8 mouse cellular contexts compared by ENCODE assay signal in genomic region chr2:26930390-26930789, GRCm38 (mm10). TPM values are rescaled to one million over a fixed set of nuclear protein-coding genes. Genes with fewer than 3 reads are reported as not detected.
DNase-seq lines count a peak whose midpoint lies in the region; ATAC-seq lines count a peak whose summit lies in the region.

No protein-coding gene starts in this region.

- no peak overlapping the region for H3K9ac ChIP-seq in kidney, embryonic 14.5 days (ENCODE audit: low read depth, low read length)
- no peak overlapping the region for H3K9ac ChIP-seq in hindbrain, embryonic 14.5 days

- no peak overlapping the region for H3K4me3 ChIP-seq in kidney, embryonic 14.5 days (ENCODE audit: low read length)
- H3K4me3 ChIP-seq in hindbrain, embryonic 14.5 days (replicated peaks; ENCODE audit: low read length), result no peak overlapping the region
- peak overlapping the region; percentile 18; the same call in 1 of the 2 replicates for H3K4me3 ChIP-seq in limb, embryonic 10.5 days

- H3K4me2 ChIP-seq in kidney, embryonic 14.5 days (replicated peaks; ENCODE audit: low read depth, low read length), result no peak overlapping the region
- H3K4me2 ChIP-seq in hindbrain, embryonic 14.5 days (replicated peaks), result no peak overlapping the region

- H3K9me3 ChIP-seq in kidney, embryonic 14.5 days (ENCODE audit: control insufficient read depth, low read length), result no peaks in the 10 kb centered on the region
- H3K9me3 ChIP-seq in hindbrain, embryonic 14.5 days (ENCODE audit: control insufficient read depth, low read length), result no peaks in the 10 kb centered on the region
- no peaks in the 10 kb centered on the region for H3K9me3 ChIP-seq in limb, embryonic 10.5 days (replicated peaks)

- peaks cover 17% of the 10 kb centered on the region; the same call in 1 of the 2 replicates for H3K4me1 ChIP-seq in kidney, embryonic 14.5 days (ENCODE audit: control insufficient read depth, insufficient read depth, low read length)
- H3K4me1 ChIP-seq in hindbrain, embryonic 14.5 days (replicated peaks; ENCODE audit: control insufficient read depth, insufficient read depth, low read length), result peaks cover 17% of the 10 kb centered on the region
- H3K4me1 ChIP-seq in limb, embryonic 10.5 days, result peaks cover 43% of the 10 kb centered on the region

- H3K27ac ChIP-seq in kidney, embryonic 14.5 days (ENCODE audit: low read depth, low read length), result no peak overlapping the region
- H3K27ac ChIP-seq in hindbrain, embryonic 14.5 days, result no peak overlapping the region
- no peak overlapping the region for H3K27ac ChIP-seq in limb, embryonic 10.5 days

- ATAC-seq in kidney, embryonic 14.5 days (ENCODE audit: low FRiP score, low TSS enrichment), result no peak
- no peak for ATAC-seq in hindbrain, embryonic 14.5 days (ENCODE audit: low FRiP score)

- 52% methylated on average over 1 of the region's 1 CpGs for WGBS in kidney, embryonic 14.5 days
- WGBS in hindbrain, embryonic 14.5 days, result 33% methylated on average over 1 of the region's 1 CpGs
- 57% methylated on average over 1 of the region's 1 CpGs for WGBS in limb, embryonic 10.5 days

- peak; percentile 66 for DNase-seq in kidney, adult 18-20 months
- DNase-seq in R1 (ENCODE audit: low read depth, low spot score), result peak; percentile 86
- peak; percentile 70 to 81 for DNase-seq in cerebellum, postnatal 36 days
- DNase-seq in hindbrain, embryonic 14.5 days (ENCODE audit: low spot score), result peak; percentile 63
- no peak for DNase-seq in limb, embryonic 10.5 days (ENCODE audit: low spot score)
- peak; percentile 87 for DNase-seq in naive thymus-derived CD4-positive, alpha-beta T cell, adult 2 months (ENCODE audit: low read depth)
- DNase-seq in thymus, postnatal 14 days, result peak; percentile 86

- peaks cover 53% of the 10 kb centered on the region for H3K36me3 ChIP-seq in kidney, embryonic 14.5 days (ENCODE audit: control insufficient read depth, insufficient read depth, low read length)
- H3K36me3 ChIP-seq in hindbrain, embryonic 14.5 days (replicated peaks; ENCODE audit: control insufficient read depth, insufficient read depth), result peaks cover 47% of the 10 kb centered on the region
- H3K36me3 ChIP-seq in limb, embryonic 10.5 days, result peaks cover 68% of the 10 kb centered on the region

- no peaks in the 10 kb centered on the region for H3K27me3 ChIP-seq in kidney, embryonic 14.5 days (ENCODE audit: control insufficient read depth, insufficient read depth, low read length)
- H3K27me3 ChIP-seq in hindbrain, embryonic 14.5 days (ENCODE audit: control insufficient read depth, insufficient read depth, low read length), result no peaks in the 10 kb centered on the region
- no peaks in the 10 kb centered on the region for H3K27me3 ChIP-seq in limb, embryonic 10.5 days (ENCODE audit: low read depth, poor library complexity, severe bottlenecking)

RNA-seq across cellular contexts. Expression of gene Surf4, which starts 3.3 kb away (rescaled TPM):
- polyA plus RNA-seq in kidney, embryonic 14.5 days (2014; fragmentation: Nextera tagmentation; extraction: Ambion mirVana), result 124 and 187 TPM in 2 replicates
- polyA plus RNA-seq in hindbrain, embryonic 14.5 days (2014; fragmentation: Nextera tagmentation; extraction: Ambion mirVana), result 109 and 117 TPM in 2 replicates
- 171 and 192 TPM in 2 replicates for polyA plus RNA-seq in limb, embryonic 10.5 days (2016; fragmentation: Nextera tagmentation; extraction: Ambion mirVana)

RNA-seq across cellular contexts. Expression of gene Stkld1, which starts 3.5 kb away (rescaled TPM):
- 0.09 TPM in 1 of 2 replicates, not detected in the other for polyA plus RNA-seq in kidney, embryonic 14.5 days (2014; fragmentation: Nextera tagmentation; extraction: Ambion mirVana)
- 0.16 TPM in 1 of 2 replicates, not detected in the other for polyA plus RNA-seq in hindbrain, embryonic 14.5 days (2014; fragmentation: Nextera tagmentation; extraction: Ambion mirVana)
- 0.06 TPM in 1 of 2 replicates, not detected in the other for polyA plus RNA-seq in limb, embryonic 10.5 days (2016; fragmentation: Nextera tagmentation; extraction: Ambion mirVana)

RNA-seq across cellular contexts. Expression of gene Surf1, which starts 14.1 kb away (rescaled TPM):
- polyA plus RNA-seq in kidney, embryonic 14.5 days (2014; fragmentation: Nextera tagmentation; extraction: Ambion mirVana), result 48.1 and 51.1 TPM in 2 replicates
- 80.3 and 86.9 TPM in 2 replicates for polyA plus RNA-seq in hindbrain, embryonic 14.5 days (2014; fragmentation: Nextera tagmentation; extraction: Ambion mirVana)
- polyA plus RNA-seq in limb, embryonic 10.5 days (2016; fragmentation: Nextera tagmentation; extraction: Ambion mirVana), result 44.0 and 50.3 TPM in 2 replicates

RNA-seq across cellular contexts. Expression of gene Surf2, which starts 14.2 kb away (rescaled TPM):
- 40.1 and 46.5 TPM in 2 replicates for polyA plus RNA-seq in kidney, embryonic 14.5 days (2014; fragmentation: Nextera tagmentation; extraction: Ambion mirVana)
- polyA plus RNA-seq in hindbrain, embryonic 14.5 days (2014; fragmentation: Nextera tagmentation; extraction: Ambion mirVana), result 44.1 and 45.2 TPM in 2 replicates
- polyA plus RNA-seq in limb, embryonic 10.5 days (2016; fragmentation: Nextera tagmentation; extraction: Ambion mirVana), result 50.6 and 60.5 TPM in 2 replicates

RNA-seq across cellular contexts. Expression of gene Rpl7a, which starts 19.8 kb away (rescaled TPM):
- 790 and 884 TPM in 2 replicates for polyA plus RNA-seq in kidney, embryonic 14.5 days (2014; fragmentation: Nextera tagmentation; extraction: Ambion mirVana)
- polyA plus RNA-seq in hindbrain, embryonic 14.5 days (2014; fragmentation: Nextera tagmentation; extraction: Ambion mirVana), result 439 and 494 TPM in 2 replicates
- 702 and 807 TPM in 2 replicates for polyA plus RNA-seq in limb, embryonic 10.5 days (2016; fragmentation: Nextera tagmentation; extraction: Ambion mirVana)
